Mouse (Mus musculus) megakaryocyte, adult 5-6 weeks (primary cell): Measurements from ENCODE around the gene Psmc5. TPM values are rescaled to one million over a fixed set of nuclear protein-coding genes. Genes with fewer than 3 reads are reported as not detected.

Source experiments
- ATAC-seq: 2 replicates; pipeline ENCODE4 v1.8.0; 2016; ENCODE audit warnings: mild to moderate bottlenecking, inconsistent platforms; ENCODE audit not compliant: poor library complexity, severe bottlenecking
- total RNA-seq, 2 experiments: library from RNA; stranded (forward) in 1 of 2; stranded (reverse) in 1 of 2; fragments of 153-499, 151-499 nt in 1 of 2; fragments of 221-1000, 200-1000 nt in 1 of 2; gene quantifications; 2 replicates each; pipeline versions ENCODE4 v1.2.3 to v1.2.4; 2015 to 2017

The Psmc5 gene
- total RNA-seq, 2 experiments from 2014 or later = 34.4 to 52.7 TPM

DNA sequence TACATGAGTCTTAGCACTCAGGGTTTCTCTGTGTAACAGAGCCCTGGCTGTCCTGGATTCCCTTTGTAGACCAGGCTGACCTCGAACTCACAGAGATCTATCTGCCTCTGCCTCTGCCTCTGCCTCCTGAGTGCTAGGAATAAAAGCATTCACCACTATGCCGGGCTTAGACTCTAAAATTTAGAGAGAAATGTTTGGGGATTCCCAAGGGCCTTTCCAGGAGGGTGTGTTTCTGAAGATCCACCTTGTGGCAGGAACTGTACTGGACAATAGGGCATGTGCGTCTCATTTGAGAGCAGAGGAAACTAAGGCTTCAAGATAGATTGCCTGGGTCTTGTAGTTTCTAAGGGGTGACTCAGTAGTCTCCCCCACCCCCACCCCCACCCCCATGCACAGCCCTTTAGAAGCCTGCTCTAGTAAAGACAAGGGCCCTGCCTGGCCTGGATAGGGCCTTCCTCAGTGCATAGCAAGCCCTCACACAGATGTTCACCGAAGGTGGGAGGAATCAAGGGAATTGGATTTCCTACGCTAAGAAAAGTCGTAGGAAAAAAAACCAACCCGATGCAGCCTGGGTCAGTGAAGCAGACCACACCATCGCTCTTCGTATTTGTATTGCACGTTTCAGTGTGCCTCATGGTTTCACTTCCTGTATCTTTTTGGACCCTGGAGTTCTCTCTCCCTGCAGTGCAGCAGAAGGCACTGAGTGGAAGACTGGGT, 49.6 kb downstream of the Psmc5 start:
- ATAC-seq = peak; percentile 83

GRCm38 (mm10) chr11:106306065-106306385, 50.1 kb downstream of the Psmc5 start:
- no peak for ATAC-seq

- ATAC-seq = no peak
Measured at GRCm38 (mm10) chr11:106306758-106307157, 50.8 kb downstream of the Psmc5 start.

- ATAC-seq = no peak
Measured at GRCm38 (mm10) chr11:106307432-106307831, 51.5 kb downstream of the Psmc5 start.

GRCm38 (mm10) chr11:106308162-106308561, 52.2 kb downstream of the Psmc5 start:
- ATAC-seq = no peak

DNA sequence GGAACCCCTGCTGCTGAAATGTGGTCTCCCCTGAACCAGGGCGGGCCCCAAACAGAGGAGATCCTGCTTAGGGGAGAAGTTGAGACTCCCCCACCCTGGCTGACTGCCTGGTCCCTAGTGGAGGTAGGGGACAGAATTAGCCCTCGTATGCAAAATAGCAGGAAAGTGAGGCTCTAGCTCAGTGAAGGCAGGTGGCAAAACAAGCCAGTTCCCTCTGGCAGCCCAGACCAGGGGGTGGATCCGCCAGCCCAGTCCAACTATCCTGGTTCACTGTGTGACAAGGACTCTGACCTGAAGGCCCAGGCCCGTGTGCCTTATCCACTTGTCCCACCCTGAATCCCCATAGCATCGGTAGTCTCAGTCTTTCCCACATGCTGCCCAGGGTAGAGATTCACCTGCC, 54.2 kb downstream of the Psmc5 start:
- ATAC-seq = no peak

Other genes with a start within 250 kb of the Psmc5 start
- 0.07 TPM in 1 of 2 replicates, not detected in the other for gene Kcnh6, start 248.0 kb upstream of the Psmc5 start, total RNA-seq (2015)
- gene Kcnh6, start 248.0 kb upstream of the Psmc5 start, total RNA-seq (2017) = not detected in 2 replicates
- gene Dcaf7, start 219.3 kb upstream of the Psmc5 start, total RNA-seq (2015) = 40.4 and 42.5 TPM in 2 replicates
- 45.6 and 49.4 TPM in 2 replicates for gene Dcaf7, start 219.3 kb upstream of the Psmc5 start, total RNA-seq (2017)
- gene Taco1, start 190.1 kb upstream of the Psmc5 start, total RNA-seq (2015) = 2.9 and 4.2 TPM in 2 replicates
- gene Taco1, start 190.1 kb upstream of the Psmc5 start, total RNA-seq (2017) = 9.3 and 10.2 TPM in 2 replicates
- gene Map3k3, start 171.5 kb upstream of the Psmc5 start, total RNA-seq (2015) = 45.0 and 50.4 TPM in 2 replicates
- 67.4 and 81.8 TPM in 2 replicates for gene Map3k3, start 171.5 kb upstream of the Psmc5 start, total RNA-seq (2017)
- gene Gm10840, start 95.3 kb upstream of the Psmc5 start, total RNA-seq (2015) = 1.4 TPM in 1 of 2 replicates, not detected in the other
- gene Gm10840, start 95.3 kb upstream of the Psmc5 start, total RNA-seq (2017) = not detected in 2 replicates
- gene Limd2, start 95.3 kb upstream of the Psmc5 start, total RNA-seq (2015) = 242 and 247 TPM in 2 replicates
- gene Limd2, start 95.3 kb upstream of the Psmc5 start, total RNA-seq (2017) = 56.3 and 61.8 TPM in 2 replicates
- gene Strada, start 54.0 kb upstream of the Psmc5 start, total RNA-seq (2015) = 27.2 and 28.3 TPM in 2 replicates
- 20.3 and 26.1 TPM in 2 replicates for gene Strada, start 54.0 kb upstream of the Psmc5 start, total RNA-seq (2017)
- 25.8 and 36.0 TPM in 2 replicates for gene Ccdc47, start 39.8 kb upstream of the Psmc5 start, total RNA-seq (2015)
- 110 and 156 TPM in 2 replicates for gene Ccdc47, start 39.8 kb upstream of the Psmc5 start, total RNA-seq (2017)
- 28.6 and 30.3 TPM in 2 replicates for gene Ddx42, start 39.2 kb upstream of the Psmc5 start, total RNA-seq (2015)
- gene Ddx42, start 39.2 kb upstream of the Psmc5 start, total RNA-seq (2017) = 51.7 and 62.6 TPM in 2 replicates
- gene Ftsj3, start 75 bp upstream of the Psmc5 start, total RNA-seq (2015) = 13.0 and 14.0 TPM in 2 replicates
- gene Ftsj3, start 75 bp upstream of the Psmc5 start, total RNA-seq (2017) = 46.6 and 59.1 TPM in 2 replicates
- gene Smarcd2, start 16.8 kb downstream of the Psmc5 start, total RNA-seq (2015) = 56.0 and 66.2 TPM in 2 replicates
- 253 and 270 TPM in 2 replicates for gene Smarcd2, start 16.8 kb downstream of the Psmc5 start, total RNA-seq (2017)
- 0.09 and 0.14 TPM in 2 replicates for gene Tcam1, start 20.5 kb downstream of the Psmc5 start, total RNA-seq (2015)
- 0.04 and 0.08 TPM in 2 replicates for gene Tcam1, start 20.5 kb downstream of the Psmc5 start, total RNA-seq (2017)
- gene Gh, start 45.7 kb downstream of the Psmc5 start, total RNA-seq (2015) = not detected in 2 replicates
- gene Gh, start 45.7 kb downstream of the Psmc5 start, total RNA-seq (2017) = not detected in 2 replicates
- 29.3 and 35.4 TPM in 2 replicates for gene Cd79b, start 58.6 kb downstream of the Psmc5 start, total RNA-seq (2015)
- 12.6 and 15.4 TPM in 2 replicates for gene Cd79b, start 58.6 kb downstream of the Psmc5 start, total RNA-seq (2017)
- gene Scn4a, start 97.1 kb downstream of the Psmc5 start, total RNA-seq (2015) = 0.07 TPM in 1 of 2 replicates, not detected in the other
- gene Scn4a, start 97.1 kb downstream of the Psmc5 start, total RNA-seq (2017) = not detected in 2 replicates
- gene Prr29, start 109.3 kb downstream of the Psmc5 start, total RNA-seq (2015) = not detected in 2 replicates
- not detected in 2 replicates for gene Prr29, start 109.3 kb downstream of the Psmc5 start, total RNA-seq (2017)
- 24.5 and 28.2 TPM in 2 replicates for gene Icam2, start 131.9 kb downstream of the Psmc5 start, total RNA-seq (2015)
- gene Icam2, start 131.9 kb downstream of the Psmc5 start, total RNA-seq (2017) = 49.3 and 62.2 TPM in 2 replicates
- 37.9 and 43.1 TPM in 2 replicates for gene Ern1, start 231.7 kb downstream of the Psmc5 start, total RNA-seq (2015)
- 28.8 and 35.0 TPM in 2 replicates for gene Ern1, start 231.7 kb downstream of the Psmc5 start, total RNA-seq (2017)